14 mouse cellular contexts compared by ENCODE assay signal in the genomic region with DNA sequence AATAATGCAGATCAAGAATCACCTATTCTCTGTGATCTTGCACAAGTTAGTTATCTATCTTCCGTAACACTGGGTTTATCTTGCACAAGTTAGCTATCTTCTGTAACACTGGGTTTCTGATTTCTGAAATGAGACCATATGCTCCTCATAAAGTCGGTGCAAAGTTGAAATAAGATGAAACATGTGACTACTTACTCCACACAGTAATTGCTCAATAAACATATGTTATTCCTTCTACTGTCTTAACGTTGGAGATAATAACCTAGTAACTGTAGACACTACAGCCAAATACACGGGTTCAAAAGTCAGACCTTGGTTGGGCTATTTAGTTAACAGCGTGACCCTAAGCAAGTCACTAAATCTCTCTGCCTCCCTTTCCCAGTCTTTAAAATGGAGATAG.
"Had no signal": no experiment of that assay in that cellular context is flagged by ENCODE, and none has a peak within 500 bp of the region (broad histone marks: within the 10 kb centered on the region; RNA-seq: fewer than 3 reads in every experiment).

No protein-coding gene starts in this region.

- H3K4me1 ChIP-seq: hindbrain, embryonic 10.5 days; hindbrain, embryonic 12.5 days; kidney, embryonic 15.5 days; limb, embryonic 13.5 days; limb, embryonic 15.5 days; liver, embryonic 12.5 days had no signal

- H3K36me3 ChIP-seq: hindbrain, embryonic 10.5 days; hindbrain, embryonic 12.5 days; kidney, embryonic 15.5 days; limb, embryonic 13.5 days; limb, embryonic 15.5 days; liver, embryonic 12.5 days had no signal

- ATAC-seq: liver, embryonic 12.5 days had no signal

- DNase-seq: gastrocnemius, postnatal 14 days; gastrocnemius, postnatal 36 days; heart, postnatal 36 days had no signal

- H3K4me2 ChIP-seq: heart, embryonic 11.5 days; hindbrain, embryonic 12.5 days; hindbrain, embryonic 14.5 days; kidney, embryonic 15.5 days; limb, embryonic 13.5 days; limb, embryonic 15.5 days; liver, embryonic 12.5 days had no signal

- H3K9me3 ChIP-seq: hindbrain, embryonic 10.5 days; hindbrain, embryonic 12.5 days; kidney, embryonic 15.5 days; limb, embryonic 13.5 days; limb, embryonic 15.5 days; liver, embryonic 12.5 days had no signal

- H3K27ac ChIP-seq: hindbrain, embryonic 10.5 days; hindbrain, embryonic 12.5 days; hindbrain, embryonic 14.5 days; kidney, embryonic 15.5 days; kidney, postnatal 0 days; layer of hippocampus, adult 2 months; limb, embryonic 13.5 days; limb, embryonic 15.5 days; liver, embryonic 12.5 days; liver, embryonic 14.5 days had no signal

- H3K4me3 ChIP-seq: hindbrain, embryonic 10.5 days; hindbrain, embryonic 12.5 days; kidney, embryonic 15.5 days; layer of hippocampus, adult 2 months; limb, embryonic 13.5 days; limb, embryonic 15.5 days; liver, embryonic 12.5 days had no signal

- H3K27me3 ChIP-seq: hindbrain, embryonic 12.5 days; kidney, embryonic 15.5 days; limb, embryonic 13.5 days; limb, embryonic 15.5 days; liver, embryonic 12.5 days had no signal

- H3K9ac ChIP-seq: hindbrain, embryonic 12.5 days; hindbrain, embryonic 14.5 days; kidney, embryonic 15.5 days; limb, embryonic 13.5 days; limb, embryonic 15.5 days; liver, embryonic 12.5 days; liver, embryonic 14.5 days had no signal
